Mouse (Mus musculus) erythroblast, embryonic 14.5 days (primary cell): ENCODE data around the gene Cdyl2.

Experiments used
- GATA1 ChIP-seq: IDR thresholded peaks from 2 replicates; pipeline ENCODE4 v1.6.1; 2012; ENCODE audit warnings: low read length, inconsistent platforms, mixed read lengths
- TAL1 ChIP-seq: IDR thresholded peaks from 3 replicates; pipeline ENCODE4 v1.6.1; 2012; ENCODE audit warnings: low read length, inconsistent platforms, mixed read lengths

GRCm38 (mm10) chr8:116637998-116638397, 94.8 kb downstream of the Cdyl2 start:
- TF ChIP-seq GATA1 (no peak), TAL1 (no peak)
